Mouse (Mus musculus) ovary, postnatal 36 days (tissue): ENCODE measurements around the gene Thra.

Experiments
- DNase-seq: peaks from one replicate; pipeline ENCODE4 v3.0.0; 2022; ENCODE audit warnings: low spot score, mixed read lengths

The Thra gene

GRCm38 (mm10) chr11:98796515-98797216 is 56.2 kb downstream of the Thra start:
- DNase-seq, result peak; percentile 70

- no peak for DNase-seq
Observed at GRCm38 (mm10) chr11:98797306-98797705, 56.9 kb downstream of the Thra start.

GRCm38 (mm10) chr11:98797909-98798308 is 57.5 kb downstream of the Thra start:
- no peak for DNase-seq

GRCm38 (mm10) chr11:98804605-98805004 is 64.2 kb downstream of the Thra start, which contains the start of gene Casc3:
Casc3 (plus strand) TSS chr11:98804905.
- no peak for DNase-seq

GRCm38 (mm10) chr11:98808417-98808816 is 68.0 kb downstream of the Thra start:
- DNase-seq, result no peak

GRCm38 (mm10) chr11:98809457-98810290 is 69.2 kb downstream of the Thra start:
- peak; percentile 99 for DNase-seq

- no peak for DNase-seq
Observed at GRCm38 (mm10) chr11:98810686-98811085, 70.2 kb downstream of the Thra start.

- DNase-seq, result no peak
Observed at GRCm38 (mm10) chr11:98816706-98817239, 76.3 kb downstream of the Thra start.
